Mouse (Mus musculus) kidney, adult 18-20 months (tissue): ENCODE data around the gene Sp1.

Source experiments
- DNase-seq: peaks from one replicate; pipeline ENCODE4 v3.0.0; 2021

The Sp1 gene

DNA sequence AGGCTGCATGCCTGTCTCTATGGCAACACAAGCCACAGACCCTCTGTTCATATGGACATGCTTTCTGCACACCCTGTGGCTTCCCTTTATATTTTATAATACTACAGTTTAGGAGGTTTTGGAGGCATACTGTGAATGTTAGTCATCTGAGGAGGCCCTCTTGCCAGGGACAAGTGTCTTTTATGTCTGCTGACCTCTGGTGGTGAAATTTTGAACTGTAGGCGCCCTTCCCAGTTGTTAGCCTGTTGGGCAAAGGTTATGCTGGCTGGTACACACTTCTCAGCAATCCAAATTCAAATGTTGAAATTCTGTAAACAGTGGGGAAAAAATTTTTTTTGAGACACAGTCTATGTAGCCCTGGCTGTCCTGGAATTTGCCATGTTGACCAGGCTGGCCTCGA is 36.5 kb downstream of the Sp1 start:
- DNase-seq, result peak; percentile 90

DNA sequence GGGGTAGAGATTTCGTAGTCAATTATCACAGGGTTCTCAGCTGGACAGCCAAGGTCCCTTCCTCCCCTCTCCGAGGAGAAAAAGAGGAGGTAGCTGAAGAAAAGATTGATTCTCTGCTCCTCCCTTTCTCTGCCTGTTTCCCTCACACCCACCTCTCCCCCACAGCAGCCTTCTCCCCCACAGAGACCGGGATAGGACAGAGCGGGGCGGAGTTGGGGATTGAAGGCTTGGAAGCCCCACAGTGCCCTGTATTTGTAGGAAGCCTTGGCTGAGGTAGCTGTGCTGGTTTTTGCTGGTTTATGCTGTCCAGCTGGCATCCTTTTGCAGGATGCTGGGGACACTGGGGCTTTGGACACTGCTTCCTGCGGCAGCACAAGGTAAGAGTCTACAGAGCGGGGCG is 39.2 kb downstream of the Sp1 start, which contains the start of gene Amhr2:
Gene Amhr2, plus strand, starts transcription at position 222 of the 400 bp plus-strand sequence.
- no peak for DNase-seq

- DNase-seq, result no peak
These were observed 40.5 kb downstream of the Sp1 start for GRCm38 (mm10) chr15:102446448-102446847.

- no peak for DNase-seq
These were observed 43.4 kb downstream of the Sp1 start for GRCm38 (mm10) chr15:102449366-102449765.

DNA sequence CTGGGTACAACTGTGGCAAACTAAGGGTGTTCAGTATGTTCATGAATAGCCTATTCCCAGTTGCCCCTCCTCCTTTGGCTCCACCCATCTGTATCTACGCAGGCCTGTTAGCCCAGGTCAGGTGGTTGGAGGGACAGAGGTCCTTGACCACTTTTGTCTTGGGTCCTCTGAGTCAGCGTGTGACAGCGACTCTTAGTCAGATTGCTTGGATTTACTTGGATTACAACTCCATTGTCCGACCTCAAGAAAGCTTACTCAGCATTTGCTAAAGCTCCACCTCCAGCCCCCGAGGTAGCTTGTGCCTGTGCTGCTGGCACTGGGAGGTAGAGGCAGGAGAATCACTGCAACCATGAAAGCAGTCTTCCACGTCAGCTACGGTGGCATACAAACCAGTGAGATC is 45.0 kb downstream of the Sp1 start:
- DNase-seq, result peak; percentile 53

- DNase-seq, result no peak
These were observed 45.9 kb downstream of the Sp1 start for GRCm38 (mm10) chr15:102451666-102452430.

GRCm38 (mm10) chr15:102455993-102456392 is 50.0 kb downstream of the Sp1 start:
- no peak for DNase-seq

DNA sequence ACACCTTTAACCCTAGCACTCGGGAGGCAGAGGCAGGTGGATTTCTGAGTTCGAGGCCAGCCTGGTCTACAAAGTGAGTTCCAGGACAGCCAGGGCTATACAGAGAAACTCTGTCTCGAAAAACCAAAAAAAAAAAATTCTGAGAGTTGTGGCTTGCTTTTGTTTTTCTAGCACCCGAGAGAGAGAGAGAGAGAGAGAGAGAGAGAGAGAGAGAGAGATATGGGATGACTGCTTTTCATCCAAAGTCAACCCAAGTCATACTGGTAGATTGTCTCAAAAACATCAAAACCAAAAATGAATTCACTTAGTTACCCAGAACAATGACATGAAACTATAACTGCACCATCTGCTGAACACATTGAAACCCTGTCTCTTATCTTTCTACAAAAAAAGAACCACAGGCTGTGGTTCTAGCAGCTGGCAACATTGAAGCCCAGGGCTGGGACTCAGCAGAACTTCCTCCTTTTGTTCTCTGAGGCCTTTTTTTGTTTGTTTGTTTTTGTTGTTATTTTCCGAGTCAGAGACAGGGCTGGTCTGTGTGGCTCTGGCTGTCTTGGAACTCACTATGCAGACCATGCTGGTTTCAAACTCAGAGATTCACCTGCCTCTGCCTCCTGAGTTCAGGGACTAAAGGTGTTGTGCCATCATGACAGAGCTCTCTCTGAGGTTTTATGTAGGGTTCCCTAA is 52.2 kb downstream of the Sp1 start:
- DNase-seq, result no peak

- DNase-seq, result peak; percentile 96
These were observed 53.0 kb downstream of the Sp1 start, which contains the start of gene Prr13 for GRCm38 (mm10) chr15:102458904-102459317. TSS of gene Prr13 (plus strand) at chr15:102459028.

DNA sequence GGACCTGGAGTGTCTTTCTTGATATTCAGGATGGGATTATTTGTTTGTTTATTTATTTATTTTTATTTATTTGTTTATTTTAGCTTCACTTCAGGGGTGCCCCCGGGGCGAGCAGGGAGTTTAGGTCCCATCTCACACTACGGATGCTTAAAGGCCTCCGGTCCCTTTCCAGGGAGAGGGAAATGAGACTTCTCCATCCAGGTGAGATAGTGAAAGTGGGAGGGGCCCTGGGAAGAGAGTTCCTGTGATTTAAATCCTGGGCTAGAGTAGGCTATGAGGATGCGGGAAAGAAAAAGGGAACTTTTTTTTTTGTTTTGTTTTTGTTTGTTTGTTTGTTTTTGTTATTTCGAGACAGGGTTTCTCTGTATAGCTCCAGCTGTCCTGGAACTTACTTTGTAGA is 53.4 kb downstream of the Sp1 start:
- DNase-seq, result no peak

GRCm38 (mm10) chr15:102459847-102460246 is 53.9 kb downstream of the Sp1 start:
- no peak for DNase-seq

DNA sequence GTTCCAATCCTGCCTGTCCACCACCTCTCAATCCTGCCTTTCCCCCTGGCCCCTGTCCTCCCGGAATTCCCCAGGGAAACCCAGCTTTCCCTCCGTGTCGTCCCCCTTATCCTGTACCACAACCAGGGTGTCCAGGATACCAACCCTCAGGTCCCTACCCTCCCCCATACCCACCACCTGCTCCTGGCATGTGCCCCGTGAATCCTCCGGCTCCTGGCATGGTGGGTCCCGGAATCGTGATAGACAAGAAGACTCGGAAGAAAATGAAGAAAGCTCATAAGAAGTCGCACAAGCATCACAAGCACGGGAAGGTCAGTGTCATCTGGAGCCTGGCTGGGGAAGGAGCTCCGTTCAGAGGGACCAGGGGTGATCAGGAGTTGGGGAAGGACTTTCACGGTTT is 54.5 kb downstream of the Sp1 start:
- no peak for DNase-seq

DNA sequence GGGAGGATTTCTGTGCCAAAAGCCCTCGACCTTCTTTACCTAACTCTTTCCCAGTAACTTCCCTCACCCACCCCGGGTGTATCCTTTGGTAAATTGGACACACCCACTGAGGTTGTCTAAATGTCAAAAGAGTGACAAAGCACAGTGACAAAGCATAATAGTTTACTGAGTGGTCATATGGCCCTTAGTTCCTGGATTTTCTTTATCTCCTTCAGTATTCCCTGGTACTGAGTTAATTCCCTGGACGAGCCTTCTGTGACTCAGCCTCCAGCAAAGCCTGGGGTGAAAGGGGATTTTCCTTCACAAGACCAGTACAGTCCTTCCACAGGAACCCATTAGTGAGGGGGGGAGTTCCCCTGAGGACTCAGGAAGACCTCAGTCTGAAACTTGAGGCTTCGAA is 55.0 kb downstream of the Sp1 start:
- DNase-seq, result no peak

DNA sequence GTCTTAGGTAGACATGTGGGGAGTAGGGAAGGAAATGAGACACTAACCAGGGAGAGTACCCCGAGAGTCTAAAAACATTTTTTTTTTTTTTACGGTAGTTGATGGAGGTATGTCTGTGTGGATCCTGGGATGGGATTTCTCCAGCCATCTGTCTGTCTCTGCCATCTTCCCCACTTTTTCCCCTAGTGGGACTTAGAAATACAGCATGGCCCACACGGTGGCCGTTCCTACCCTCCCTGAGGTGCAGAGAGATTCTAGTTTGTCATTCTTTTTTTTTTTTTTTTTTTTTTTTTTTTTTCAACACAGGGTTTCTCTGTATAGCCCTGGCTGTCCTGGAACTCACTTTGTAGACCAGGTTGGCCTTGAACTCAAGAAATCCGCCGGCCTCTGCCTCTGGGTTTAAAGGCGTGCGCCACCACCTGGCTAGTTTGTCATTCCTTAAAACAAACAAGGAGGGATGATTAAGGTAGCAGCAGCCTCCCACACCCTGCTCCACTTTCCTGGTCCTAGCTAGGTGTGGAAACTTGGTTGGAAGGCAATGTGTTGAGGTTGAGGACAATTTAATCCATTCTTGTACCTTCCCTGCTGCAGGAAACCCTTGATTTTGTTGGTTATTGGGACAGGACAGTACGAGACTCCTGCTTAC is 55.6 kb downstream of the Sp1 start:
- no peak for DNase-seq

DNA sequence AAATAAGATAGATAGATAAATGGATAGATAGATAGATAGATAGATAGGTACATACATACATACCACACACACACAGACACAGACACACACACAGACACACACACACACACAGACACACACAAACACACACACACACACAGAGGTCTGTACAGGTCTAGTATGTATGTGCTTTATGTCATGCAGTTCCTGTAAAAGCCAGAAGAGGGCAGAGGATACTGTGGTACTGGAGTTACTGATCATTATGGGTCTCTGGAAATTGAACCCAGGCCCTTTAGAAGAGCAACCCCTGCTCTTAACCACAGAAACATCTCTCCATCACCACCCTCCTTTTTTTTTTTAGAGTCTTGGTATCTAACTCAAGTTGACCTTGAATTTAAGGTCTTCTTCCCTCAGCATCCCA is 57.7 kb downstream of the Sp1 start:
- no peak for DNase-seq

DNA sequence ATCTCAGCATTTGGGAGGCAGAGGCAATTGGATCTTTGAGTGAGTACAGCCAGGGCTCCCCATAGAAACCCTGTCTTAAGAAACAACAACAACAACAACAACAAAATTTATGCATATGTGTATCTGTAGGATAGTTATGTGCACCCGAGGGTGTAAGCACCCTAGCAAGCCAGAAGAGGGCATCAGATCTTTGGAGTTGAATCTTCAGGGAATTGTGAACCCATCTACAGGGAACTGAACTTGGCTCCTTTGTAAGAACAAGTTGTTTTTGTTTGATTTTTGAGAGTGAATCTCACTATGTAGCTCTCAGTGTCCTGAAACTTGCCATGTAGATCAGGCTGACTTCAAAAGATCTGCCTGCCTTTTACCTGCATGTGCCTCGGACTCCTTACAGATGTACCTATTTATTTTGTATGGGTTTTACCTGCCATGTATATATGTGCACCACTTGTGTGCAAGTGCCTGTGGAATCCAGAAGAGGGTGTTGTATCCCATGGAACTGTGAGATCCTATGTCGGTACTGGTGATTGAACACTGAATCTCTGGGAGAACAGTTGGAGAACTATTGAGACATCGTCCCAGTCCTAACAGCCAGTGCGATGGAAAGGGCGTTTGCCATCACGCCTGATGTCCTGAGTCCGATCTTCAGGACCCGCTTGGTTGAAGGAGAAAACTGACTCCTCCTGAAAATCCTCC is 62.9 kb downstream of the Sp1 start:
- DNase-seq, result no peak

GRCm38 (mm10) chr15:102470183-102470604 is 64.3 kb downstream of the Sp1 start, which contains the start of gene Pcbp2:
TSS of gene Pcbp2 (plus strand) at chr15:102470539.
- peak; percentile 91 for DNase-seq

DNA sequence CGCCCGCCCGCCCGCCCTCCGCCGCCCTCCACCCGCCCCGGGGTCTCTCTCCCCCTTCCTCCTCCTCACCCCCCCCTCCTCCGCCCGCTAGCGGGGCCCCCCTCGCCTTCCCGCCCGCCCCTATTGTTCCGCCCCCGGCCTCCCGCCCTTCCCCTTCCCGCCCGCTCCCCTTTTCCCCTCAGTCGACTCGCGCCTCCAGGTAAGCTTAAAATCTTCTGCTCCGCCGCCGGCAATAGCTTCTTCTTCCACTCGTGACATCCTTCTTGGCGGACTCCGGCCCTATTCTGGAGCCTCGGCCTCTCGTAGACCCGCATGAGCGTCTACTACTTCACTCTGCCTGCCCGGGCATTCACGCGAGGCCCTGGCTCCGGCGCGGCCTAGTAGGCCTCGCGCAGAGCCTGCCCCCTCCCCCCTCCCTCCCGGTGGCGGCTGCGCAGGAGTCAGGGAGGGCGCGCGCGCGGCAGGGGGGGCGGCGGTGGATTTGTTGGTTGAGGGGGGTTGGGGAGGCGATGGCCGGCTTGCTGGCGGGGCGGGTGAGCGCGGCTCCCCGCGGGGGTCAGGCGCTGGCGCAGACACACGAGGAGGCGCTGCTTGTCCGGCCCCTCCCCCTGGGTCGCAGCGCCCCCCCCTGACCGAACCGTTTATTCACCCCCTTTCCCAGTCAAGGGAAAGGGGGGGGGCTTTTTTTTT is 64.8 kb downstream of the Sp1 start:
- DNase-seq, result peak; percentile 89

DNA sequence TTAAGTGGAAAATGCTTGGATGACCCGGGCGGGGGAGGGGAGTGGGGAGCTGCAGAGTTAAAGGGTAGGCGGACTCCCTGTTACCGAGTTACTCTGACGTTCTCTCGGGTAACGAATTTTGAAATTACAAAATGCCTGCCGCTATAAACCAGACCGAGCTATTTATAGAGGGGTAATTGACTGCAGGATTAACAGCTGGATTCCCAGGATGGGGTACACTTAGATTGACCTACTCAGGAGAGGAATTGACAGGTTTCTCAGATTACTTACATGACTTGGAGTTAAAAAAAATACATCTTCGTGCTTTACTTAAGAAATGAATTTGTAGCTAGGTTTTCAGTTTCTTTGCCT is 65.3 kb downstream of the Sp1 start:
- DNase-seq, result no peak

DNA sequence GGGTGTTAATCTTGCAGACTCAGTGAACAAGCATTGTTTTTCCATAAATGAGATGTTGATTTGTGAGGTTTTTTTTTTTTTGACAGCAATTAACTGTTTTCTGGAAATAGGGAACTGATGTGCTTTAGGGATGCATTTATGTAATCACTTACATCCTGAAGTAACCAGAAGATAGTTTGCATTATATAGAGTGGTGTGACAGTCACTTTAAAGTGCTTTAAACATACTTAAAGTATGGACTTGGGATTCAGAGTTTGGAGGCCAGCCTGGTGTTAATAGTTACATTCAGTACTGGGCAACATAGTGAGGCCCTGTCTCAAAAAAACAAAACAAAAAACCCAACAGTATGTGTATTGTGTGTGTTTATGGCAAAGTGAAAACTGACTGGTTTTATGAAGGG is 65.8 kb downstream of the Sp1 start:
- DNase-seq, result no peak

DNA sequence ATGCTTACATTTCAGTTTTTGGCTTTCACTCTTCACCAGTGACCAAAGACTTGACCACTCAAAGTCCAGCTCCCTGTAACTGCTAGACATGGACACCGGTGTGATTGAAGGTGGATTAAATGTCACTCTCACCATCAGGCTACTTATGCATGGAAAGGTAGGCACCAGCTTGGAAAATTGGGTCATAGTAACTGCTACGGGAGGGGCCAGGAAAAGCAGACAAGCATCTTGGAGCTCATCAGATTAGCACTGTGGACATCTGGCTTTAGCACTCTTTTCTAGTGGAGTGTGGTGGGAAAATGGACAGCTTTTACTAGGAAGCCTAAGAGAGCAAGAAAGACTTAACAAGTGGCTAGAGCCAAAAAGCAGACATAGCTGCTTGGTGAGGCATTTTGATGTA is 67.3 kb downstream of the Sp1 start:
- DNase-seq, result no peak

DNA sequence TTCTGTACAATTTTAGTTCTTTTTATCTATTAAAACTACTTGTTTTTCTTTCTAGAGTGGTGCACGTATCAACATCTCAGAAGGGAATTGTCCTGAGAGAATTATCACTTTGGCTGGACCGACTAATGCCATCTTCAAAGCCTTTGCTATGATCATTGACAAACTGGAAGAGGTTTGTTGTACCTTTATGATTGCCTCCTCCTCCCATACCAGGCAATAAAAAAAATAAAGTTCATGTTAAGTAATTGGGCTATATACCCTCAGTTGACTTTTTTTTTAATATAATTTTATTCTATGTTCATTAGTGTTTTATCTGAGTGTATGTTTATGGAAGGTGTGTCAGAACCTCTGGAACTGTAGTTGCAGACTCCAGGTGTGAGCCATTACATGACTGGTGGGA is 68.6 kb downstream of the Sp1 start:
- no peak for DNase-seq

- DNase-seq, result no peak
These were observed 77.2 kb downstream of the Sp1 start for GRCm38 (mm10) chr15:102483136-102483535.
